Mouse (Mus musculus) ES-Bruce4 (cell line): ENCODE measurements around the gene Mup17. TPM values are rescaled to one million over a fixed set of nuclear protein-coding genes. Genes with fewer than 3 reads are reported as not detected.
"Not testable (repeated sequence)": the region's sequence is repeated elsewhere in the genome, so short reads cannot be mapped to it uniquely, and the experiment has no call there.

ENCODE experiments used
- H3K27ac ChIP-seq: 2 replicates; pipeline ENCODE4 v1.5.1; 2012; ENCODE audit warnings: low read length, inconsistent platforms; ENCODE audit not compliant: insufficient read depth
- H3K27me3 ChIP-seq: 2 replicates; pipeline ENCODE4 v1.6.1; 2012; ENCODE audit warnings: mild to moderate bottlenecking, low read length, inconsistent platforms; ENCODE audit not compliant: control insufficient read depth, poor library complexity, insufficient read depth, severe bottlenecking
- H3K36me3 ChIP-seq: 2 replicates; pipeline ENCODE4 v1.6.1; 2012; ENCODE audit warnings: inconsistent platforms, mild to moderate bottlenecking, low read length, moderate library complexity; ENCODE audit not compliant: control insufficient read depth, poor library complexity, insufficient read depth, severe bottlenecking
- H3K4me1 ChIP-seq: one replicate; pipeline ENCODE4 v1.8.1; 2011; ENCODE audit warnings: low read length; ENCODE audit not compliant: control insufficient read depth, insufficient read depth
- H3K4me3 ChIP-seq: 2 replicates; pipeline ENCODE4 v1.5.1; 2011; ENCODE audit warnings: low read depth, mild to moderate bottlenecking, low read length
- H3K9ac ChIP-seq: 2 replicates; pipeline ENCODE4 v1.6.1; 2012; ENCODE audit warnings: low read depth, mild to moderate bottlenecking, inconsistent platforms; ENCODE audit not compliant: poor library complexity, severe bottlenecking
- H3K9me3 ChIP-seq: replicated peaks from 2 replicates; pipeline ENCODE4 v1.6.1; 2012; ENCODE audit warnings: mild to moderate bottlenecking, low read length, inconsistent platforms; ENCODE audit not compliant: control insufficient read depth, poor library complexity, insufficient read depth, severe bottlenecking
- CTCF ChIP-seq: IDR thresholded peaks from one replicate; pipeline ENCODE4 v1.8.1; 2011; ENCODE audit warnings: low read depth, low read length
- polyA plus RNA-seq: library from polyadenylated mRNA; stranded (reverse); fragments of >200 nt; gene quantifications from 2 replicates; pipeline ENCODE4 v1.2.4, GENCODE M21; 2011; ENCODE audit warnings: low read depth; ENCODE audit not compliant: missing spikeins, insufficient read depth, insufficient read length

Mup17 gene
- polyA plus RNA-seq = not detected in 2 replicates

- H3K9ac ChIP-seq, H3K36me3 ChIP-seq, H3K27me3 ChIP-seq, H3K4me3 ChIP-seq, H3K27ac ChIP-seq, H3K9me3 ChIP-seq, H3K4me1 ChIP-seq: not testable (repeated sequence)
Observed at GRCm38 (mm10) chr4:61595771-61596170, at the start of gene Mup17. Gene Mup17, minus strand, starts transcription at chr4:61595871.

GRCm38 (mm10) chr4:61571561-61571960 is 24.1 kb downstream of the Mup17 start:
- not testable (repeated sequence) for H3K27ac ChIP-seq, H3K4me1 ChIP-seq, H3K4me3 ChIP-seq, H3K36me3 ChIP-seq, H3K9ac ChIP-seq, H3K9me3 ChIP-seq, H3K27me3 ChIP-seq

- not testable (repeated sequence) for H3K9ac ChIP-seq, H3K36me3 ChIP-seq, H3K4me1 ChIP-seq, H3K9me3 ChIP-seq, H3K27me3 ChIP-seq, H3K27ac ChIP-seq, H3K4me3 ChIP-seq
- peak; percentile 38 for TF ChIP-seq CTCF
Observed at GRCm38 (mm10) chr4:61555887-61556286, 39.8 kb downstream of the Mup17 start.

Other genes with a start within 250 kb of the Mup17 start
- gene Mup15, start 156.1 kb downstream of the Mup17 start, polyA plus RNA-seq = not detected in 2 replicates
- not detected in 2 replicates for gene Mup16, start 76.3 kb downstream of the Mup17 start, polyA plus RNA-seq
- not detected in 2 replicates for gene Mup18, start 78.3 kb upstream of the Mup17 start, polyA plus RNA-seq
- not detected in 2 replicates for gene Mup19, start 186.4 kb upstream of the Mup17 start, polyA plus RNA-seq
- gene Mup5, start 239.4 kb upstream of the Mup17 start, polyA plus RNA-seq = not detected in 2 replicates